ENCODE assay signal across 23 mouse cellular contexts in genomic region chr2:155895046-155895735, GRCm38 (mm10). TPM values are rescaled to one million over a fixed set of nuclear protein-coding genes. Genes with fewer than 3 reads are reported as not detected.
DNase-seq lines count a peak whose midpoint lies in the region; ATAC-seq and TF ChIP-seq lines count a peak whose summit lies in the region.
"Had no signal": no experiment of that assay in that cellular context is flagged by ENCODE, and none has a peak within 500 bp of the region (broad histone marks: within the 10 kb centered on the region; RNA-seq: fewer than 3 reads in every experiment).

No protein-coding gene starts in this region.

- peaks cover 3% of the 10 kb centered on the region; the same call in 1 of the 2 replicates for H3K36me3 ChIP-seq in liver, adult 2 months (ENCODE audit: control insufficient read depth, insufficient read depth, low read length)
- H3K36me3 ChIP-seq in stomach, embryonic 15.5 days = peaks cover 8% of the 10 kb centered on the region; the same call in 1 of the 2 replicates

- no peak for TF ChIP-seq POLR2A in liver, adult 2 months (IDR thresholded peaks at IDR 0.05; ENCODE audit: extremely low read depth, insufficient read depth, low read length)
- TF ChIP-seq POLR2A in lung, adult 2 months (IDR thresholded peaks at IDR 0.05; ENCODE audit: borderline replicate concordance, extremely low read depth, low read depth, low read length) = no peak

- H3K9me3 ChIP-seq in stomach, embryonic 15.5 days = no peaks in the 10 kb centered on the region
- H3K9me3 ChIP-seq: heart, embryonic 10.5 days; intestine, embryonic 15.5 days had no signal

- TF ChIP-seq CTCF in gastrocnemius, adult 2 months (IDR thresholded peaks at IDR 0.05) = no peak
- no peak for TF ChIP-seq CTCF in liver, adult 2 months (IDR thresholded peaks at IDR 0.05; ENCODE audit: low read depth, low read length)
- TF ChIP-seq CTCF in lung, adult 2 months (IDR thresholded peaks at IDR 0.05; ENCODE audit: insufficient read depth, low read length) = no peak

- H3K4me1 ChIP-seq in liver, adult 2 months (ENCODE audit: control insufficient read depth, insufficient read depth, low read length) = peaks cover 16% of the 10 kb centered on the region
- peaks cover 4% of the 10 kb centered on the region for H3K4me1 ChIP-seq in lung, adult 2 months (ENCODE audit: control insufficient read depth, insufficient read depth, low read length)
- H3K4me1 ChIP-seq in stomach, embryonic 15.5 days = no peaks in the 10 kb centered on the region
- H3K4me1 ChIP-seq: heart, embryonic 10.5 days had no signal

- 23% methylated on average over 16 of the region's 16 CpGs for WGBS in liver, adult 2 months
- 64% methylated on average over 16 of the region's 16 CpGs for WGBS in lung, adult 2 months
- WGBS in stomach, embryonic 15.5 days = 72% methylated on average over 16 of the region's 16 CpGs

- peak overlapping the region; percentile 19; the same call in 1 of the 2 replicates for H3K9ac ChIP-seq in liver, adult 2 months (ENCODE audit: low read depth, low read length)
- no peak overlapping the region for H3K9ac ChIP-seq in stomach, embryonic 15.5 days
- H3K9ac ChIP-seq: hindbrain, embryonic 14.5 days; intestine, embryonic 15.5 days; lung, embryonic 14.5 days had no signal

- H3K4me2 ChIP-seq in stomach, embryonic 15.5 days = no peak overlapping the region
- H3K4me2 ChIP-seq: hindbrain, embryonic 14.5 days; intestine, embryonic 15.5 days; lung, embryonic 14.5 days had no signal

- 0 out of 2 replicates have a peak, but pooled peaks have one; percentile 22 for ATAC-seq in stomach, embryonic 15.5 days (ENCODE audit: insufficient read depth, low FRiP score, low read depth)

- no peak for DNase-seq in gastrocnemius, adult 2 months
- DNase-seq in gastrocnemius, adult 8-10 months (ENCODE audit: low spot score in 2 of 2) = no peak
- DNase-seq in liver, adult 2 months (ENCODE audit: extremely low read depth, low read depth, low spot score) = peak; percentile 94
- peak; percentile 23 for DNase-seq in lung, adult 2 months
- DNase-seq in heart, adult 11 months = no peak
- DNase-seq in right cerebral cortex, adult 2 months (ENCODE audit: low spot score in 2 of 2) = no peak
- no peak for DNase-seq in heart, adult 9 months (ENCODE audit: low spot score in 2 of 2)
- DNase-seq: adrenal gland, postnatal 14 days; B cell, adult 2 months; cerebellum, adult 18-20 months; gastrocnemius, postnatal 25 days; heart, postnatal 10 days; lung, embryonic 14.5 days; thymus, postnatal 36 days had no signal

- intact Hi-C loops in gastrocnemius, adult 2 months (cut with DNase I) = no loop called here

- H3K27me3 ChIP-seq in liver, adult 2 months (ENCODE audit: control insufficient read depth, insufficient read depth, low read length) = no peaks in the 10 kb centered on the region
- no peaks in the 10 kb centered on the region for H3K27me3 ChIP-seq in stomach, embryonic 15.5 days (replicated peaks)
- H3K27me3 ChIP-seq: intestine, embryonic 15.5 days had no signal

- peak overlapping the region; percentile 51 for H3K27ac ChIP-seq in gastrocnemius, adult 2 months
- H3K27ac ChIP-seq in liver, adult 2 months (replicated peaks; ENCODE audit: insufficient read depth, low read depth, low read length) = peak overlapping the region; percentile 94
- H3K27ac ChIP-seq in stomach, embryonic 15.5 days = 0 out of 2 replicates have a peak overlapping the region, but pooled peaks have one; percentile 6
- H3K27ac ChIP-seq: heart, embryonic 10.5 days; hindbrain, embryonic 14.5 days; intestine, embryonic 15.5 days; kidney, postnatal 0 days had no signal

- no peak overlapping the region for H3K4me3 ChIP-seq in gastrocnemius, adult 2 months
- no peak overlapping the region for H3K4me3 ChIP-seq in liver, adult 2 months (ENCODE audit: insufficient read depth, low read depth, low read length)
- H3K4me3 ChIP-seq in lung, adult 2 months (replicated peaks; ENCODE audit: extremely low read depth, low read depth, low read length) = no peak overlapping the region
- no peak overlapping the region for H3K4me3 ChIP-seq in stomach, embryonic 15.5 days (replicated peaks)
- H3K4me3 ChIP-seq: heart, embryonic 10.5 days; intestine, embryonic 15.5 days had no signal

- H3K79me2 ChIP-seq in liver, adult 2 months (ENCODE audit: control insufficient read depth, insufficient read depth, low read length) = no peaks in the 10 kb centered on the region

RNA-seq across cellular contexts. Expression of gene Uqcc1, which starts 34.9 kb away (rescaled TPM):
- 100 to 1,000 TPM; 139 to 198 TPM for total RNA-seq in gastrocnemius, adult 2 months (2021)
- 100 to 1,000 TPM; 154 to 182 (median 168) TPM for total RNA-seq in gastrocnemius, adult 8-10 months (2022)
- 61.3 and 65.9 TPM in 2 replicates for total RNA-seq in liver, adult 2 months (2014; rRNA removed)
- 31.2 and 34.4 TPM in 2 replicates for polyA plus RNA-seq in liver, adult 2 months (2012; rRNA removed)
- 13.5 and 24.0 TPM in 2 replicates for polyA plus RNA-seq in lung, adult 2 months (2012; rRNA removed)
- 64.5 and 72.0 TPM in 2 replicates for polyA plus RNA-seq in stomach, embryonic 15.5 days (2015; fragmentation: Nextera tagmentation; extraction: Ambion mirVana)

RNA-seq across cellular contexts. Expression of gene Gm15557, which starts 45.3 kb away (rescaled TPM):
- total RNA-seq in gastrocnemius, adult 2 months (2021) = not detected
- not detected for total RNA-seq in gastrocnemius, adult 8-10 months (2022)
- not detected in 2 replicates for total RNA-seq in liver, adult 2 months (2014; rRNA removed)
- polyA plus RNA-seq in liver, adult 2 months (2012; rRNA removed) = not detected in 2 replicates
- not detected in 2 replicates for polyA plus RNA-seq in lung, adult 2 months (2012; rRNA removed)
- not detected in 2 replicates for polyA plus RNA-seq in stomach, embryonic 15.5 days (2015; fragmentation: Nextera tagmentation; extraction: Ambion mirVana)
- total RNA-seq: adrenal gland, postnatal 14 days; gastrocnemius, postnatal 25 days; heart, postnatal 10 days; left cerebral cortex, postnatal 14 days; midbrain, postnatal 0 days had no signal
- polyA plus RNA-seq: embryonic facial prominence, embryonic 14.5 days; frontal cortex, adult 2 months; heart, embryonic 10.5 days; hindbrain, embryonic 14.5 days; intestine, embryonic 15.5 days; kidney, postnatal 0 days; lung, embryonic 14.5 days; midbrain, postnatal 0 days had no signal

RNA-seq across cellular contexts. Expression of gene Gdf5, which starts 50.0 kb away (rescaled TPM):
- under 1 TPM in 1 of 2 experiments, not detected in 1; 0.08 TPM for total RNA-seq in gastrocnemius, adult 2 months (2021)
- under 1 TPM in 2 of 4 experiments, not detected in 2; 0.16 to 0.19 TPM for total RNA-seq in gastrocnemius, adult 8-10 months (2022)
- total RNA-seq in liver, adult 2 months (2014; rRNA removed) = not detected in 2 replicates
- polyA plus RNA-seq in liver, adult 2 months (2012; rRNA removed) = not detected in 2 replicates
- polyA plus RNA-seq in lung, adult 2 months (2012; rRNA removed) = 0.37 and 0.59 TPM in 2 replicates
- 0.67 and 0.69 TPM in 2 replicates for polyA plus RNA-seq in stomach, embryonic 15.5 days (2015; fragmentation: Nextera tagmentation; extraction: Ambion mirVana)
- total RNA-seq: gastrocnemius, postnatal 25 days; heart, postnatal 10 days had no signal

Comparison
In these comparisons a context has a peak if more than half of its experiments do, and no peak if none do; other contexts are left out.
1. DNase-seq: peak in liver, adult 2 months (single experiment) and lung, adult 2 months (single experiment); none in gastrocnemius, adult 2 months (single experiment), gastrocnemius, adult 8-10 months (0 of 2), heart, adult 11 months (single experiment), right cerebral cortex, adult 2 months (0 of 2) and heart, adult 9 months (0 of 2).
2. H3K27ac ChIP-seq: peak in every context shown above with its lines; median percentile 94 in liver, adult 2 months; 51 in gastrocnemius, adult 2 months; 6 in stomach, embryonic 15.5 days.